Mouse (Mus musculus) CH12.LX (cell line): ENCODE results near the gene Slc24a3. TPM values are rescaled to one million over a fixed set of nuclear protein-coding genes. Genes with fewer than 3 reads are reported as not detected.

ENCODE experiments used
- DNase-seq: peaks from one replicate; pipeline ENCODE4 v3.0.0-alpha.2; 2013; ENCODE audit errors: extremely low read depth
- H3K27ac ChIP-seq: 2 replicates; pipeline ENCODE4 v1.5.1; 2012; ENCODE audit warnings: low read depth, mild to moderate bottlenecking, control low read depth, moderate library complexity; ENCODE audit not compliant: insufficient read depth
- H3K27me3 ChIP-seq: replicated peaks from 2 replicates; pipeline ENCODE3; 2012; ENCODE audit warnings: inconsistent platforms
- H3K36me3 ChIP-seq, 2 experiments: replicated peaks in 1 of 2; 2 replicates each; pipeline versions ENCODE3 to v1.6.1; 2012; ENCODE audit warnings: inconsistent platforms in 1 of 2, low read length in 1 of 2, mild to moderate bottlenecking in 1 of 2, mixed read lengths in 1 of 2, moderate library complexity in 1 of 2; ENCODE audit not compliant: control insufficient read depth in 1 of 2, insufficient read depth in 1 of 2
- H3K4me1 ChIP-seq, 2 experiments: 2 replicates each; pipeline ENCODE4 v1.6.1; 2012; ENCODE audit warnings: inconsistent platforms in 1 of 2, moderate library complexity in 1 of 2; ENCODE audit not compliant: insufficient read depth in 2 of 2, control insufficient read depth in 1 of 2
- H3K4me2 ChIP-seq: 2 replicates; pipeline ENCODE4 v1.6.1; 2012; ENCODE audit warnings: low read depth, mild to moderate bottlenecking, control low read depth; ENCODE audit not compliant: poor library complexity, insufficient read depth, severe bottlenecking
- H3K4me3 ChIP-seq, 3 experiments: fragments of 150-350 bp in 1 of 3; sonication (generic) in 1 of 3; replicated peaks in 1 of 3; 2 replicates each; pipeline versions ENCODE3 to v1.5.1; 2011 to 2012; ENCODE audit warnings: low read depth in 2 of 3, low read length in 2 of 3, mild to moderate bottlenecking in 2 of 3, moderate library complexity in 2 of 3, control low read depth in 1 of 3, improper control_type of control experiment in 1 of 3, inconsistent platforms in 1 of 3, mixed read lengths in 1 of 3; ENCODE audit not compliant: poor library complexity in 1 of 3
- H3K79me2 ChIP-seq: replicated peaks from 2 replicates; pipeline ENCODE4 v1.6.1; 2012; ENCODE audit warnings: mild to moderate bottlenecking, moderate library complexity; ENCODE audit not compliant: control insufficient read depth, poor library complexity, insufficient read depth, severe bottlenecking; ENCODE audit errors: extremely low read depth
- H3K9ac ChIP-seq: 2 replicates; pipeline ENCODE4 v1.6.1; 2012; ENCODE audit warnings: low read depth, mild to moderate bottlenecking, control low read depth, moderate library complexity; ENCODE audit not compliant: insufficient read depth
- H3K9me3 ChIP-seq: replicated peaks from 2 replicates; pipeline ENCODE3; 2012; ENCODE audit warnings: low read length, inconsistent platforms, mixed read lengths
- CTCF ChIP-seq, 2 experiments: IDR thresholded peaks in 1 of 2; conservative IDR thresholded peaks in 1 of 2; 2 replicates each; pipeline ENCODE4 v1.5.1; 2011 to 2012; ENCODE audit warnings: low read depth in 2 of 2, low read length in 2 of 2, improper control_type of control experiment in 1 of 2, inconsistent platforms in 1 of 2, mild to moderate bottlenecking in 1 of 2, moderate library complexity in 1 of 2
- E2F4 ChIP-seq: IDR thresholded peaks from 2 replicates; pipeline ENCODE4 v1.6.1; 2011; ENCODE audit warnings: low read depth, low read length, improper control_type of control experiment; ENCODE audit not compliant: insufficient replicate concordance
- ELF1 ChIP-seq: IDR thresholded peaks from 2 replicates; pipeline ENCODE4 v1.6.1; 2014; ENCODE audit warnings: low read depth, mild to moderate bottlenecking, inconsistent platforms, low read length, improper control_type of control experiment
- HCFC1 ChIP-seq: IDR thresholded peaks from 2 replicates; pipeline ENCODE4 v1.6.1; 2012; ENCODE audit warnings: low read depth, mild to moderate bottlenecking, inconsistent platforms, low read length, improper control_type of control experiment
- JUN ChIP-seq: IDR thresholded peaks from 2 replicates; pipeline ENCODE4 v1.6.1; 2011; ENCODE audit warnings: low read depth, mild to moderate bottlenecking, low read length, improper control_type of control experiment, moderate library complexity; ENCODE audit not compliant: insufficient read depth
- KAT2A ChIP-seq: IDR thresholded peaks from 2 replicates; pipeline ENCODE4 v1.6.1; 2012; ENCODE audit warnings: low read length, improper control_type of control experiment, inconsistent platforms; ENCODE audit not compliant: insufficient replicate concordance
- MAX ChIP-seq: IDR thresholded peaks from 2 replicates; pipeline ENCODE4 v1.6.1; 2011; ENCODE audit warnings: low read length, improper control_type of control experiment
- MXI1 ChIP-seq: IDR thresholded peaks from 2 replicates; pipeline ENCODE4 v1.6.1; 2011; ENCODE audit warnings: mild to moderate bottlenecking, low read depth, low read length, improper control_type of control experiment
- NRF1 ChIP-seq: IDR thresholded peaks from 2 replicates; pipeline ENCODE4 v1.6.1; 2014; ENCODE audit warnings: low read depth, mild to moderate bottlenecking, inconsistent platforms, low read length, improper control_type of control experiment, moderate library complexity
- PAX5 ChIP-seq: IDR thresholded peaks from 2 replicates; pipeline ENCODE4 v1.6.1; 2012; ENCODE audit warnings: low read length, inconsistent platforms, mixed read lengths
- POLR2A ChIP-seq: IDR thresholded peaks from 2 replicates; pipeline ENCODE4 v1.6.1; 2011; ENCODE audit warnings: low read depth, mild to moderate bottlenecking, improper control_type of control experiment, low read length
- POLR2AphosphoS2 ChIP-seq: IDR thresholded peaks from 2 replicates; pipeline ENCODE4 v1.6.1; 2011; ENCODE audit warnings: low read depth, low read length, improper control_type of control experiment
- RAD21 ChIP-seq: IDR thresholded peaks from 2 replicates; pipeline ENCODE4 v1.6.1; 2011; ENCODE audit warnings: low read depth, mild to moderate bottlenecking, low read length, improper control_type of control experiment, moderate library complexity
- RCOR1 ChIP-seq: conservative IDR thresholded peaks from 2 replicates; pipeline ENCODE4 v1.6.1; 2012; ENCODE audit warnings: low read depth, mild to moderate bottlenecking, inconsistent platforms, low read length, improper control_type of control experiment
- SMC3 ChIP-seq: IDR thresholded peaks from 2 replicates; pipeline ENCODE4 v1.6.1; 2011; ENCODE audit warnings: low read depth, low read length, improper control_type of control experiment
- USF1 ChIP-seq: IDR thresholded peaks from 2 replicates; pipeline ENCODE4 v1.6.1; 2014; ENCODE audit warnings: low read depth, mild to moderate bottlenecking, inconsistent platforms, low read length, improper control_type of control experiment
- ZC3H11A ChIP-seq: IDR thresholded peaks from 2 replicates; pipeline ENCODE4 v1.6.1; 2012; ENCODE audit warnings: low read depth, mild to moderate bottlenecking, inconsistent platforms, low read length, improper control_type of control experiment
- ZKSCAN1 ChIP-seq: IDR thresholded peaks from 2 replicates; pipeline ENCODE4 v1.6.1; 2012; ENCODE audit warnings: low read depth, inconsistent platforms, low read length, improper control_type of control experiment, borderline replicate concordance
- ZMIZ1 ChIP-seq: IDR thresholded peaks from 2 replicates; pipeline ENCODE4 v1.6.1; 2012; ENCODE audit warnings: low read depth, mild to moderate bottlenecking, inconsistent platforms, low read length, improper control_type of control experiment
- dilution Hi-C: fragments of 300-500 bp; cut with MboI; formaldehyde crosslinking; loops from 2 replicates; pipeline ENCODE4 v1.14.3; 2020; ENCODE audit warnings: low sequenced_read_pairs; ENCODE audit not compliant: extremely low pct_unique_long_range_greater_than_20kb, extremely low pct_ligation_motif_present
- in situ Hi-C: fragments of 300-500 bp; cut with MboI; formaldehyde crosslinking; loops from 3 replicates; pipeline ENCODE4 v1.14.3; 2019; ENCODE audit warnings: low sequenced_read_pairs, low pct_ligation_motif_present, low pct_unique_long_range_greater_than_20kb, mixed read lengths
- polyA plus RNA-seq: library from polyadenylated mRNA; unstranded; fragments of >175 nt; gene quantifications from 2 replicates; pipeline ENCODE4 v1.2.1, GENCODE M21; 2012; ENCODE audit warnings: low read depth; ENCODE audit not compliant: insufficient read length
- total RNA-seq, 2 experiments: library from RNA; depleted of rRNA; stranded (reverse); fragments of 300-350 nt in 1 of 2; fragments of >200 nt in 1 of 2; gene quantifications; 2 replicates each; pipeline ENCODE4 v1.2.3; 2012 to 2014

Gene Slc24a3
- total and polyA plus RNA-seq, 3 experiments: not detected

DNA sequence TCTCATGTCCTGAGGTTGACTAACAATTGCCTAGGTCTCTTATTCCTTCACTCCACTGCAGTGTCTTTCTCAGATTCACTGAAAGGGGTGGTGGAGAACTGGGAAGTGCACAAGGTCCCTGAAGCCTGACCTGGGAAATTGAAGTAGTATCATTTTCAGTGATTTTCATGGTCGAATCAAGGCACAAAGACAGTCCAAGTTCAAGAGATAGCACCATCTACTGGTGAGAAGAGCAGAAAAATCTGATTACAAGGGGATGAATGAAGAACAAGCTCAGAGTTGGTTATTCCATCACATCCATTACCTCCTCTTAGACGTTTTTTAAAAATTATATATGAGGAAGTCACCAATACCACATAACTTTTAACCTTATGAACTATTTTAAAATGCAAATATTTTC, 123.9 kb downstream of the Slc24a3 start:
- Histone ChIP-seq H3K27me3 (peaks cover 5% of the 10 kb centered on the region), H3K36me3 (no peaks in the 10 kb centered on the region), H3K4me1 (no peaks in the 10 kb centered on the region), H3K27ac (no peak overlapping the region), H3K9me3 (no peaks in the 10 kb centered on the region), H3K9ac (no peak overlapping the region), H3K79me2 (no peaks in the 10 kb centered on the region), H3K4me2 (no peak overlapping the region)
- dilution Hi-C loops: no loop called here
- peak; percentile 22 for DNase-seq
- TF ChIP-seq POLR2A: no peak
- TF ChIP-seq MAX: no peak
- TF ChIP-seq RAD21: peak; percentile 43
- TF ChIP-seq PAX5: no peak
- TF ChIP-seq ZKSCAN1: no peak
- no peak for TF ChIP-seq MXI1
- peak; percentile 60 for TF ChIP-seq SMC3
- peak in 1 of 2 experiments; percentile 65; a peak in 2 of 4 replicates for TF ChIP-seq CTCF (conservative IDR thresholded peaks at IDR 0.05 in 1 of 2, IDR thresholded peaks at IDR 0.05 in 1 of 2; ENCODE audit: low read depth in 2 of 2, low read length in 2 of 2)
- TF ChIP-seq, all 38 proteins: peak for 3
- in situ Hi-C loops: no loop called here
- no peak overlapping the region for H3K4me3 ChIP-seq

DNA sequence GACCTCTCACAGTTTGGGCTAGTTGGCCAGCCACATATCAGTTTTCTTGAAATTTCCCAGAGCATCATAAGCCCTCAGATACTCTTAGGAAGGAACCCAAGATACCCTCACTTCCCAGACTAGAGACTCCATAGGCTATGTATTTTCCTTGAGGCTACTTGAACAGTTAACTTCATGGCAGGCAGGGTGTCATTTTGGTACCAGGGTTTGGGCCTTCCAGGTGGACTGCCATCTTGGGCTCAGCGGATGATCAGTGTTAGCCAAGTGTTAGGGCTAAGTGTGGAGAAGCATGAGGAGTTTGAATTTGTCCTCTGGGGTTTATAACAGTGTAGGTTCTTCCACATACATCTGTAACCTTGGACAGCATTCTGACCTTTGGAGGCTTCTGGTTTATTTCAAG, 124.6 kb downstream of the Slc24a3 start:
- in situ Hi-C loops (no loop called here), dilution Hi-C loops (no loop called here)
- Histone ChIP-seq H3K4me2 (no peak overlapping the region), H3K27ac (no peak overlapping the region), H3K9ac (no peak overlapping the region), H3K4me3 (no peak overlapping the region), H3K4me1 (no peaks in the 10 kb centered on the region), H3K79me2 (no peaks in the 10 kb centered on the region), H3K27me3 (peaks cover 5% of the 10 kb centered on the region), H3K36me3 (no peaks in the 10 kb centered on the region), H3K9me3 (no peaks in the 10 kb centered on the region)
- TF ChIP-seq NRF1: no peak
- no peak for TF ChIP-seq JUN
- no peak for TF ChIP-seq E2F4
- no peak for TF ChIP-seq ELF1
- DNase-seq: no peak

DNA sequence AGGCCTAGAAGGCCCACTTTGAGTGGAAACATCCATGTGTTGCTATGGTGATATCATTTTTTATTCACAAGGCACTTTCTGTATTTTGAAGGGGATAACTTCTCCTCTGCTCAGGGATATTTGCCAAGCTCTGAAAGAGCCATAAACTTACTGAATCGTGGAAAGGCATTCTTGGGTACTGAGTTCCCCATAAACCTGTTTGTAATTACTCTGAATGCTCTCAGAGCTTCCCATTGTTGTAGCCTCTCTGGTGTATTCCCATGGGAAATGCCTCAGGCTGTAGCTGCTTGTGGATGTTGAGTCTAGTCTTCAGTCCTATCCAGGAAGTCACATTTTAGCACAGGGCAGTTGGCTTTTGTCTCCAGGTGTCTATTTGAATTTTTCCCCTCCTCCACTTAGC, 125.3 kb downstream of the Slc24a3 start:
- H3K27me3 ChIP-seq: peaks cover 5% of the 10 kb centered on the region
- H3K4me1 ChIP-seq: no peaks in the 10 kb centered on the region
- TF ChIP-seq USF1 (no peak), MXI1 (no peak), ZMIZ1 (no peak), E2F4 (no peak), KAT2A (no peak), HCFC1 (no peak), RAD21 (no peak), RCOR1 (no peak), ZC3H11A (no peak), POLR2AphosphoS2 (no peak)
- no peaks in the 10 kb centered on the region for H3K9me3 ChIP-seq
- in situ Hi-C loops (no loop called here), dilution Hi-C loops (no loop called here)
- no peak overlapping the region for H3K4me3 ChIP-seq
- H3K9ac ChIP-seq: no peak overlapping the region
- DNase-seq: no peak
- no peak overlapping the region for H3K27ac ChIP-seq
- H3K79me2 ChIP-seq: no peaks in the 10 kb centered on the region
- no peak overlapping the region for H3K4me2 ChIP-seq
- no peaks in the 10 kb centered on the region for H3K36me3 ChIP-seq
